Mouse (Mus musculus): ENCODE data around the gene Il2rb.

Gene Il2rb

GRCm38 (mm10) chr15:78447746-78448535 is 47.1 kb downstream of the Il2rb start:
- peak; percentile 98 for DNase-seq (ENCODE audit: low spot score)

DNA sequence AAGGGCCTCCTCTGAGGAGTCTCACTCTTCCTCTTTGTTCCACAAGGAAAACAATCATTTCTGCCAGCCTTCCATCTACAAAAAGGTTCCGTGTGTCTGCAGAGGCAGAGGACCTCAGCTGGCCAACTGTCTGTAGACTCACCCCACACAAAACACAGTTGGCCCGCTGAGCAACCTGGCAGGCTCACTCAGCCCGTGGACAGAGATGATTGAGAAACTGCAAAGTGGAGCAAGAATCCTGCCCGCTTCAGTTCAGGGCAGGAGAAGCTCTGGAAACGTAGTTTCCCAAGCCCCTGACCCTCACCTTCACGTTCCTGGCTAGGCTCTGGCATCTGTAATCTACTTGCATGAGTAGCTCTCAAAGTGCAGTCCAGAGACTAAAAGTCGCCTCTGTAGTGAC is 48.0 kb downstream of the Il2rb start:
- no peak for DNase-seq (ENCODE audit: low spot score)

GRCm38 (mm10) chr15:78443857-78444256 is 51.2 kb downstream of the Il2rb start:
- DNase-seq (ENCODE audit: low spot score) = no peak

- DNase-seq (ENCODE audit: low spot score) = no peak
Measured at GRCm38 (mm10) chr15:78442231-78442630, 52.8 kb downstream of the Il2rb start.

- DNase-seq (ENCODE audit: low spot score) = no peak
Measured at GRCm38 (mm10) chr15:78438973-78439372, 56.1 kb downstream of the Il2rb start.

- no peak for DNase-seq (ENCODE audit: low spot score)
Measured at GRCm38 (mm10) chr15:78438505-78438904, 56.6 kb downstream of the Il2rb start.

- DNase-seq (ENCODE audit: low spot score) = no peak
Measured at GRCm38 (mm10) chr15:78438018-78438394, 57.1 kb downstream of the Il2rb start.

DNA sequence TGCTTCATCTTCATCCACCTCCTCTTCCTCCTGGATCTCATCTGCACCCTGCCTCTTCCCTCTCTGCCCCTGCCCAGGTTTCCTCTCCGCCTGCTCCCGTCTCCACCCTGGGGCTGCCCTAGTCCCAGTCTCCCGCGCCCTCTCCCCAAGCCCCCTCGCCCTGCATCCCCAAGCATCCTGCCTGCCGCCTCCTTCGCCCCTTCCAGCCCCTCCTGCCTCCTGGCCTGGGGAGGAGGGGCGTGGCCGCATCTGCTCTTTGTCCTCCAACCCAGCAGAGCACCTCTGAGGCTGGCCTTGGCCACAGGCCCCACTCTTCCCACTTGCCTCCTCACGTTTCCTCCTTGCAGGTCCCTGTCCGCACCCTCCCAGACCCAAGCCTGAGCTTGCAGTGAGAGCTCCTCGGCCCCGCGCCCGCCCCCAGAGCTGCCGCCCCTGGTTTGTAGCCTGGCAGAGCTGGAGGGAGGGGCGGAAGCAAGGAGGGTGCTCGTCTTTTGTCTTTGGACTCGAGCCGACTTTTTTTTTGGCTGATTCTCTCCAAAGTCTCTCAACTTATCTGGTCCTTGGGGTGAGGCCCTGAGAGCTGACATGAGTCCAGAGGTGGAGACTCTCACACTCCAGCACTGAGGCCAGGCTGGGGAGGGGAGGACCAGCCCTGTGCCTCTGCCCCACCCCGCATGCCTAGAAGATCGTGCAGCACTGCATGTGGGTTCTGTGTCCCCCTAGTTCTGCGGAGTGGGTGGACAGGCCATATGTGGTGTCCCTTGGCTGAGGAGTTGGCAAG is 57.6 kb downstream of the Il2rb start:
- peak; percentile 43 for DNase-seq (ENCODE audit: low spot score)

DNA sequence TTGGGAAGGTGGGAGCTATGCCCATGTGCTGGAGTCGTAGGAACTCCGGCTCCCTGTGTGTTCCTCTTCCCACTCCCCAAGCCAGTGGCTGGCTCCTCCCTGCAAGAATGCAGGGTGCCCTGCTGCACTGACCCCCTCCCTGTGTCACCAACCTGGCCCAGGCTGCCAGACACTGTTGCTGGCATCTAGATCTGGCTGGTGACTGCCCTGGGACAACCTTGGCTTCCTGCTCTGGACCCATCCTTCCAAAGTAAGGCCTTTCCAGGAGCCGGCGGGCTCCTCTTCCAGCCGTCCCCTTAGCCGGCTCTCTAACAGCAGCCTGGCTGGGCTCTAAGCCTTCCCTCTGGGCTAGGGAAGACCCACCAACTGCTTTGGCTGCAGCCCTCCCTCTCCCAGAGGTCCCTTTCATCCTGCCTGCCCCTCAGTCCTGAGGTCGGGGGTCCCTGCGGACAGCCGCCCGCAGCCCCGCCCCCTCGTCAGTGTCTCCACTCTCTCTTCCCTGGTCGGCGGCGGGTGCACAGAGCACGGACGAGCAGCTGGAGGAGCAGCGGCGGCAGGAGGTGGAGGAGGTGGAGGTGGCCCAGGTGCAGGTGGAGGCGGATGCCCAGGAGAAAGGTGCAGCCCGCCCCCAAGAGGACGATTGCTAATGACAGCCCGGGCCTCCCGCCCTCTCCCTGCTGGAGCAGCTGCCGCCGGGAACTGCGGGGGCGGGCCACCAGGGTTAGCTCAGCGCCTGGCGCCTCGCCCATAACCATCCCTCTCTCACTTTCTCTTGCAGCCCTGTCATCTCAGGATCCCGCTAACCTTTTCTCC is 58.5 kb downstream of the Il2rb start:
- DNase-seq (ENCODE audit: low spot score) = peak; percentile 84

DNA sequence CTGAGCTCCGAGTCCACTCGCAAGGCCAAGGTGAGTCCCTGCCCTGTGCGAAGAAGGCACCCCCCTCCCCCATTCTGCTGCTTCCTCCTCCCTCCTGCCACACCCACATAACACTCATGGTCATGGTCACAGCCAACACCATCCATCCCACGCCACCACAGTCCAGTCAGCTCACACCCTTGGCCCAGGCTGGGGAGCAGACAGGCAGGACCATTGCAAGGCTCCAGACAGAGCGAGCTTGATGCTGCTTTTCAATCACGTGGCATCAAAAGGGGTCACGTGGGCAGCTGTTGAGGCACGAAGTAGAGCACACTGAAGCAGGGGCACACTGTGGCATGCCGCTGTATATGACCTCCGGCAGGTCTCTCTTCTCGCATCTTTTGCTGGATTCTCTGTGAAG is 59.4 kb downstream of the Il2rb start:
- no peak for DNase-seq (ENCODE audit: low spot score)

GRCm38 (mm10) chr15:78434896-78435520 is 60.1 kb downstream of the Il2rb start:
- no peak for DNase-seq (ENCODE audit: low spot score)

DNA sequence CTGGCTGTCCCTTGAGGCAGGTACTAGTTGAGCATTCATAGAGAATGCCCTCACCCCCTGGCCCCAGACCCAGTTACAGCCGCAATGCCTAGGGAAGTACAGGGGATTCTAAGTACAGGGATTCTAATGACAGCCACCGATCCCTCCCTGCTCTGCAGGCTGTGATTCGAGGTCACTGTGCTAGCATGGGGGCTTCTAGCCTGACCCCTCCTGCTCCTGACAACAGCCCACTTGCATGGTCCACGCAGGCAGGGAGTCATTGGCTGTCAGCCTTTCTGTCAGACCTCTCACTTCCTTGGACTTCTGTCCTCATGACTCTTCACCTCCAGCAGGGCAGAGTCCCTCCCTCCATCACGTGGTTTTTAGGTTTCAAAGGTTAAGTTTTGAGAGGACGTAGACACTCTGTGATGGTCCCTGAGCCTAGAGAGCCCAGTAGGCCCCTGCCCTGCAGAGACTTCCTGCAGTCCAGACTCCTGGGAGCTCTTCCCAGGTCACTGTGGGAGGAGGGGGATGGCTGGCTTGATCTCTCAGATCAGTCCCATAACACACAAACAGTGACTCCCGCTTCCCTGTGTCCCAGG is 63.4 kb downstream of the Il2rb start:
- DNase-seq (ENCODE audit: low spot score) = no peak

- DNase-seq (ENCODE audit: low spot score) = no peak
Measured at GRCm38 (mm10) chr15:78430874-78431273, 64.2 kb downstream of the Il2rb start.

DNA sequence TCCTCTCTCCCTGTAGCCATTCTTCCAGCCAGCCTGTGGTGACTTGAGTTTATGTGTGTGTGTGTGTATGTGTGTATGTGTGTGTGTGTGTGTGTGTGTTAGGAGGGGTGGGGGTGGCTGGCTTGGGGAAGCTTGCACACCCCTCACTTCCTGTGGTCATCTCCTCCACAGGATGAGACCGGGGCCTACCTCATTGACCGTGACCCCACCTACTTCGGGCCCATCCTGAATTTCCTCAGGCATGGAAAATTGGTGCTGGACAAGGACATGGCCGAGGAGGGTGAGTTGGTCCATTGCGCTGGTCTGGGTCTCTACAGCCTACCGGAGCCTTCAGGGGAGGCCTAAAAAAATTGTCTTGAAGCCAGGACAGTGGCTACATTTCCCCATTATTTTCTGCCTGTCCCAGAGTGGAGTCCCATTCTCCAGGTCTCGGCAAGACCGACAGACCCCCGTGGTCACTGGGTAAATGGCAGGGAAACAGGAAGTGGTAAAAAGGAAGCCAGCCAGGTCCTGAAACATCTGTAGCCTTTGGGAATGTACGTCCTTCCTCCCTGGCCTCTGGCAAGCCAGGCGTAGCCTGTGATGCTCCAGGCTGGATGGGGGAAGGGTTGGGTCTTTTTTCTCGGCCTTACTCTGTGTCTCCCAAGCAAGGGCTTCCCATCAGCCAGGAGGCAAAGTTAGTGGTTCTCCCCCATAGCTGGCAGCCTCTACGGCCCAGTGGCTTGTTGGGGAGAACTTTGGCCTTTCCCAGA is 65.0 kb downstream of the Il2rb start:
- DNase-seq (ENCODE audit: low spot score) = no peak
